Mouse (Mus musculus): ENCODE data around the gene Thada.
"Not testable (repeated sequence)": the region's sequence is repeated elsewhere in the genome, so short reads cannot be mapped to it uniquely, and the experiment has no call there.

The Thada gene

GRCm38 (mm10) chr17:84206239-84206638 lies 259.8 kb downstream of the Thada start:
- no peak for DNase-seq

- DNase-seq: no peak
Measured at GRCm38 (mm10) chr17:84204962-84205361, 261.0 kb downstream of the Thada start.

GRCm38 (mm10) chr17:84203340-84203739 lies 262.7 kb downstream of the Thada start:
- no peak for DNase-seq

- DNase-seq: no peak
Measured at GRCm38 (mm10) chr17:84201183-84201582, 264.8 kb downstream of the Thada start.

GRCm38 (mm10) chr17:84197912-84198344 lies 268.1 kb downstream of the Thada start:
- DNase-seq: no peak

- DNase-seq: no peak
Measured at GRCm38 (mm10) chr17:84196329-84196728, 269.7 kb downstream of the Thada start.

- no peak for DNase-seq
Measured at GRCm38 (mm10) chr17:84195835-84196234, 270.2 kb downstream of the Thada start.

GRCm38 (mm10) chr17:84195003-84195395 lies 271.0 kb downstream of the Thada start:
- DNase-seq: no peak

GRCm38 (mm10) chr17:84194282-84195002 lies 271.6 kb downstream of the Thada start:
- no peak for DNase-seq

- DNase-seq: no peak
Measured at GRCm38 (mm10) chr17:84193411-84193810, 272.6 kb downstream of the Thada start.

GRCm38 (mm10) chr17:84191946-84192345 lies 274.1 kb downstream of the Thada start:
- no peak for DNase-seq

GRCm38 (mm10) chr17:84190885-84191284 lies 275.1 kb downstream of the Thada start:
- DNase-seq: peak; percentile 97

GRCm38 (mm10) chr17:84189127-84189854 lies 276.7 kb downstream of the Thada start:
- DNase-seq: peak; percentile 29

- DNase-seq: peak; percentile 78
Measured at GRCm38 (mm10) chr17:84188374-84188961, 277.5 kb downstream of the Thada start.

- DNase-seq: peak; percentile 93
Measured at GRCm38 (mm10) chr17:84187727-84188373, 278.2 kb downstream of the Thada start, which contains the start of gene Zfp36l2. Gene Zfp36l2 (minus strand): TSS chr17:84187947.

- DNase-seq: not testable (repeated sequence)
Measured at GRCm38 (mm10) chr17:84187264-84187663, 278.7 kb downstream of the Thada start.

GRCm38 (mm10) chr17:84186451-84187202 lies 279.4 kb downstream of the Thada start:
- peak; percentile 82 for DNase-seq

- DNase-seq: peak; percentile 98
Measured at GRCm38 (mm10) chr17:84185581-84186450, 280.2 kb downstream of the Thada start.

GRCm38 (mm10) chr17:84185011-84185411 lies 281.0 kb downstream of the Thada start:
- peak; percentile 50 for DNase-seq

GRCm38 (mm10) chr17:84183291-84183781 lies 282.7 kb downstream of the Thada start:
- DNase-seq: peak; percentile 70
